Mouse (Mus musculus) T-cell, adult 66 days (primary cell): ENCODE results near the gene Steap3. TPM values are rescaled to one million over a fixed set of nuclear protein-coding genes. Genes with fewer than 3 reads are reported as not detected.

Experiments used
- total RNA-seq, 2 experiments: library from RNA; stranded (reverse); gene quantifications; 3 replicates in 1 of 2; 4 replicates in 1 of 2; pipeline ENCODE4 v1.2.4; 2023

Steap3 gene
- total RNA-seq: 1 to 10 TPM; 1.4 to 1.5 TPM

GRCm38 (mm10) chr1:120272605-120273004 lies at the start of gene Steap3:
Steap3 (minus strand) TSS chr1:120272705.

Other genes with a start within 250 kb of the Steap3 start
- gene Tmem37, start 198.6 kb downstream of the Steap3 start, total RNA-seq: not detected
- 10 to 100 TPM; 33.2 to 39.4 TPM for gene Dbi, start 151.6 kb downstream of the Steap3 start, total RNA-seq
- gene 3110009E18Rik, start 151.5 kb downstream of the Steap3 start, total RNA-seq: 10 to 100 TPM; 13.7 to 13.8 TPM
- not detected for gene C1ql2, start 67.9 kb upstream of the Steap3 start, total RNA-seq
- under 1 TPM in 1 of 2 experiments, not detected in 1; 0.58 TPM for gene Marco, start 232.3 kb upstream of the Steap3 start, total RNA-seq